Mouse (Mus musculus) heart, adult 2 months (tissue): ENCODE data around the gene Dusp2.

ENCODE experiments used
- CTCF ChIP-seq: fragments of 200-600 bp; IDR thresholded peaks from 2 replicates; pipeline ENCODE4 v1.8.1; 2022; ENCODE audit warnings: antibody characterized with exemption, mild to moderate bottlenecking, moderate library complexity
- POLR2A ChIP-seq: fragments of 200-500 bp; IDR thresholded peaks from 2 replicates; pipeline ENCODE4 v1.6.1; 2011; ENCODE audit warnings: mild to moderate bottlenecking, low read depth, low read length, control low read depth; ENCODE audit not compliant: insufficient read depth

- no peak for TF ChIP-seq CTCF
- no peak for TF ChIP-seq POLR2A
Observed at GRCm38 (mm10) chr2:127375087-127375486, 39.1 kb downstream of the Dusp2 start.
